Mouse (Mus musculus) cortical plate, adult 2 months (tissue): Measurements from ENCODE around the gene Suclg2. TPM values are rescaled to one million over a fixed set of nuclear protein-coding genes. Genes with fewer than 3 reads are reported as not detected.
"Not testable (repeated sequence)": the region's sequence is repeated elsewhere in the genome, so short reads cannot be mapped to it uniquely, and the experiment has no call there.

Experiments
- H3K27ac ChIP-seq: fragments of 200-500 bp; 2 replicates; pipeline ENCODE4 v1.5.1; 2012; ENCODE audit warnings: low read length, control low read depth, inconsistent platforms; ENCODE audit not compliant: insufficient read depth
- H3K4me1 ChIP-seq: fragments of 200-500 bp; 2 replicates; pipeline ENCODE4 v1.6.1; 2011; ENCODE audit warnings: low read length; ENCODE audit not compliant: control insufficient read depth, insufficient read depth
- H3K4me3 ChIP-seq: fragments of 200-500 bp; 2 replicates; pipeline ENCODE4 v1.5.1; 2011; ENCODE audit warnings: mild to moderate bottlenecking, low read length, control low read depth; ENCODE audit not compliant: insufficient read depth
- CTCF ChIP-seq: fragments of 200-500 bp; IDR thresholded peaks from 2 replicates; pipeline ENCODE4 v1.5.1; 2011; ENCODE audit warnings: mild to moderate bottlenecking, control low read depth, low read length; ENCODE audit not compliant: insufficient read depth; ENCODE audit errors: extremely low read depth
- POLR2A ChIP-seq: fragments of 200-500 bp; IDR thresholded peaks from 2 replicates; pipeline ENCODE4 v1.6.1; 2011; ENCODE audit warnings: mild to moderate bottlenecking, low read length, control low read depth; ENCODE audit not compliant: insufficient read depth; ENCODE audit errors: extremely low read depth
- polyA plus RNA-seq: library from polyadenylated mRNA; depleted of rRNA; stranded (reverse); fragments of >200 nt; gene quantifications from 2 replicates; pipeline ENCODE4 v1.2.3, GENCODE M21; 2012

Suclg2 gene
- polyA plus RNA-seq, 1 experiment, result 19.3 TPM

DNA sequence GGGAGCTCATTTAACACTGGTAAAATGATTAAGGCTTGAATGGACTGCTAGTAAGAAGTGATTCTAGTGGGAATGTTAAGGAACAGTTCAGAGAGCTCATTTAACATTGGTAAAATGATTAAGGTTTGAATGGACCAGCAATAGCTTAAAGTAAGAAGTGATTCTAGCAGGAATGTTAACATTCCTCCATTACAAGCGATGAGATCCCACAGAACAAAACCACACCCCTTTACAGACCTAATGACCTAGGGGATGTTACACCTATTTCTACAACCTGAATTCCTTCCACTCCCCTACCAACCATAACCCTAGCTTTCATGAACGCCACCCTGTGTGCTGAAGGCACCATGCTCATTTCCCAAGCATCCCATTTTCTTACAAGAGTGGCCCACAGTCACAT lies 81.2 kb downstream of the Suclg2 start:
- Histone ChIP-seq H3K27ac (no peak overlapping the region), H3K4me3 (no peak overlapping the region), H3K4me1 (peaks cover 3% of the 10 kb centered on the region; the same call in 1 of the 2 replicates)
- TF ChIP-seq CTCF, result no peak
- no peak for TF ChIP-seq POLR2A

DNA sequence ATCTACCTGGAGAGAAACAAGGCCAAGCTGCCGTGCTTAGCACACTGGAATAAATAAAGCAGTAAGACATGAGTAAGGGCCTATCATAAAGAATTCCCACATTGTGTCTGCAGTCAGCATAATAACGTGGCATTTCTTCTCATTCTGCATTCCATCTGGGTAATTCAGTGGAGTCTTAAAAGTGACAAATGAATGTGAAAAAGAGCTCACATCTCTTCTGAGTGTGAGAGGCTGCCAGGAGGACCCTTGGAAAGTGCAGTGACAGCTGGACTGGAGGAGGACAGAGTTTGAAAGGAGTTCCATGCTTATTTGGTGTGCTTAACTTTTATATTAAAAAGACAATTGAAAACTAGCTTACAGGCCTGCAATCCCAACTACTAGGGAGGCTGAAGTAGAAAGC lies 83.2 kb downstream of the Suclg2 start:
- Histone ChIP-seq H3K4me1 (peaks cover 3% of the 10 kb centered on the region; the same call in 1 of the 2 replicates), H3K4me3 (no peak overlapping the region), H3K27ac (no peak overlapping the region)
- no peak for TF ChIP-seq POLR2A
- no peak for TF ChIP-seq CTCF

- no peak overlapping the region for H3K27ac ChIP-seq
- H3K4me1 ChIP-seq, result no peaks in the 10 kb centered on the region
- TF ChIP-seq POLR2A (no peak), CTCF (no peak)
- H3K4me3 ChIP-seq, result no peak overlapping the region
Measured at GRCm38 (mm10) chr6:95629071-95629470, 89.5 kb downstream of the Suclg2 start.

GRCm38 (mm10) chr6:95621821-95622220 lies 96.8 kb downstream of the Suclg2 start:
- Histone ChIP-seq H3K4me3 (no peak overlapping the region), H3K4me1 (peaks cover 3% of the 10 kb centered on the region; the same call in 1 of the 2 replicates), H3K27ac (no peak overlapping the region)
- TF ChIP-seq POLR2A (no peak), CTCF (no peak)

GRCm38 (mm10) chr6:95620804-95621203 lies 97.8 kb downstream of the Suclg2 start:
- H3K27ac ChIP-seq, result no peak overlapping the region

GRCm38 (mm10) chr6:95619817-95620216 lies 98.8 kb downstream of the Suclg2 start:
- no peak overlapping the region for H3K4me3 ChIP-seq
- H3K4me1 ChIP-seq, result peaks cover 3% of the 10 kb centered on the region; the same call in 1 of the 2 replicates
- H3K27ac ChIP-seq, result no peak overlapping the region
- no peak for TF ChIP-seq CTCF
- TF ChIP-seq POLR2A, result no peak

More at GRCm38 (mm10) chr6:95620804-95621203, 97.8 kb downstream of the Suclg2 start:
- H3K4me1 ChIP-seq, result peaks cover 3% of the 10 kb centered on the region; the same call in 1 of the 2 replicates
- no peak for TF ChIP-seq POLR2A
- TF ChIP-seq CTCF, result no peak
- no peak overlapping the region for H3K4me3 ChIP-seq

DNA sequence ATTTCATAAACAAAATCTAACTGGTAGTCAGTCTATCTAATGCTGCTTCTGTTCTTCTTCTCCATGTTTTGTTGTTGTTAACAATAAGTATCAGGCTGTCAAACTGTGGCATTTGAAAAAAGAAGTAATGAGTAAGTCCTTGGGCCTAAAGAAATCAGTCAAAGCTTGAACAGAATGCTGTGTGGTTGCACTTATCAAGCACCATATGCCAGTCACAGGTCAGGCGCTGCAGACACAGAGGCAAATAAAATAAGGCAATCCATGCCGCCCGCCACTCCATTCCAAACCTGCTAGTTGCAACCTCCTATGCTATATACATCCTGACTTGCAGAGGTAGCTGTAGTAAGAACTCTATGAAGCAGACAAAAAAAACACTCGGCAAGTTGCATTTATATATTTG lies 100.2 kb downstream of the Suclg2 start:
- Histone ChIP-seq H3K4me3 (no peak overlapping the region), H3K27ac (no peak overlapping the region), H3K4me1 (peaks cover 3% of the 10 kb centered on the region; the same call in 1 of the 2 replicates)
- TF ChIP-seq POLR2A (no peak), CTCF (no peak)

DNA sequence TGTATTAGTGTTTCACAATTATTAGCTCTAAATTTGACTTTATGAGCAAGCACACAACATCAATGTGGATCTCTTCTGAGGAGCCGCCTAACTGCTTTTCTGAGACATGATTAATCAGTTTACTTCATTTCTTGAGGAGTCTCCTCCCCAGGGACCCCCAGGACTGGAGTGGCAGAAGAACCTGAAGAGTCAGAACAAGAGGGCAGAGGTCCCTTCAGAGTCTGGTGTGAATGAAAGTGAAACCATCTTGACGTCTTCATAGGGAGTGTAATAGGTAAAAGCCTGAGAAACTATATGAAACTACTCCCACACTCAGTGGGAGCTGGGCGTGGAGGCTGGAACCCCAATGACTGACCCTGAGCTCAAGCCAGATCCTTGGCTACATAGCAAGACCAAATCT lies 105.4 kb downstream of the Suclg2 start:
- H3K27ac ChIP-seq, result no peak overlapping the region
- H3K4me1 ChIP-seq, result no peaks in the 10 kb centered on the region
- no peak overlapping the region for H3K4me3 ChIP-seq
- TF ChIP-seq POLR2A (no peak), CTCF (no peak)

DNA sequence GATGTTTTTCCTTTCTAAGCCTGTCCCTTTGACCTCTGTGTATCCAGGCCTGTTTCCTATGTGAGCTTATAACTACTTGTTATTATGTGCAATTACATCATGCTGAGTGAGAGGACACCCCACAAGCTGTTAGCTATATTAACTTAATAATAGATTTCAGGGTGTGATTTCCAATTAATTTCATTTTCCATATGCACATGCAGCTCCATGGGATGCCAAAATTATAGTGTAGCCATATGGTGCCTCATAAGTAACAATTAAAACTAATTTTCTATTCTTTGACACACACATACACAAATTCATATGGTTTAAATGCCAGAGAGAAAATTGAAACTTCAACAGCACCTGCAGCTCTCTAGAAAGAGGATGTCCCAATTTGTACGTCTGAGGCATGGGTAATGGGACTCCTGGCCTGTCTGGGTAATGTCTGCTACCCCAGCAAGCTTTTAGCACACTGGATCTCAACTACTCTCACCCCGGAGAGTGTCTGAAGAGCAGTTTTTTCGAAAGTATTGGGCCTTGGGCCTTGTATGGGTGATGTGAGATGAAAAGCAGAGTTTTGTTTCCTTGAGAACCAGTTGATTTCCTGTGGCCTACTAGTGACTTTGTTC lies 106.1 kb downstream of the Suclg2 start:
- H3K4me1 ChIP-seq, result no peaks in the 10 kb centered on the region
- no peak overlapping the region for H3K4me3 ChIP-seq
- no peak overlapping the region for H3K27ac ChIP-seq
- no peak for TF ChIP-seq POLR2A
- TF ChIP-seq CTCF, result no peak

DNA sequence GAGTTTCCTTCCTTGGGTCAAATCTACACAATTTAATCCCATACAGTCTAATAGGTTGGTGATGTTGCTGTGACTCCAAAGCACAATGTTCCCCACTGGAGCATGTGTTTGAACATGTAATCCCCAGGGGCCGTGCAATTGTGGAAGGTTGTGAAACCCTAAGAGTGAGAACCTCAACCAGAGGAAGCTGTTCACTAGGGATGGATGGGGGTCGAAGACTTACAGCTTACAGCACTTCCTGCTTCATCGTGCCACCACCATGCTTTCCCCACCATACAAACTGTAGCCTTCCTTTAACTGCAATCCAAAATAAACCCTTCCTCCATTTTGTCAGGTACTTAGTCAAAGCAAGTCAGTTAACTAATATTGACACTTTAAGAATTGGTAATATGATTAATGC lies 107.5 kb downstream of the Suclg2 start:
- Histone ChIP-seq H3K4me1 (no peaks in the 10 kb centered on the region), H3K4me3 (no peak overlapping the region), H3K27ac (no peak overlapping the region)
- no peak for TF ChIP-seq POLR2A
- no peak for TF ChIP-seq CTCF

DNA sequence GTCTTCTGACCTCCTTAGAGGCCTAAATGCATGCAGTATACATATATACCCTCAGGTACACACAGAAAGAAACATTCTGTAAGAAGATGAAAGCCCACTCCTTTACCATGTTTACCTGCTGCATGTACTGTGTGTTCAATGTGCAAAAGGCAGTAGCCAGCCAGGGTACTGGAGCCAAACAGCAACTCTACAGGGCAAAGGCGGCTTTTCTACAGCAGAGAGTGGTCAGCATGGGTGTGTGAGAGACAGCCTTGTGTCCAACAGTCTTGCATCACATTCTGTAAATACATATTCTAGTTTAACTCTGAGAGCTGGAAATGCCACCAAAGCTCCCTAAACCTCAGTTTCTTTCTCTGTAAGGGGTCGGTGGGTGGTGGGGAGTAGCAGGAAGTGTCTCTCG lies 110.5 kb downstream of the Suclg2 start:
- Histone ChIP-seq H3K4me1 (no peaks in the 10 kb centered on the region), H3K4me3 (no peak overlapping the region)
- TF ChIP-seq POLR2A (no peak), CTCF (no peak)

GRCm38 (mm10) chr6:95600731-95601130 lies 117.9 kb downstream of the Suclg2 start:
- not testable (repeated sequence) for H3K4me1 ChIP-seq, H3K4me3 ChIP-seq, H3K27ac ChIP-seq

More for the DNA sequence above, 110.5 kb downstream of the Suclg2 start:
- no peak overlapping the region for H3K27ac ChIP-seq
